Mouse (Mus musculus): Measurements from ENCODE around the gene Ppp1r3f.

DNA sequence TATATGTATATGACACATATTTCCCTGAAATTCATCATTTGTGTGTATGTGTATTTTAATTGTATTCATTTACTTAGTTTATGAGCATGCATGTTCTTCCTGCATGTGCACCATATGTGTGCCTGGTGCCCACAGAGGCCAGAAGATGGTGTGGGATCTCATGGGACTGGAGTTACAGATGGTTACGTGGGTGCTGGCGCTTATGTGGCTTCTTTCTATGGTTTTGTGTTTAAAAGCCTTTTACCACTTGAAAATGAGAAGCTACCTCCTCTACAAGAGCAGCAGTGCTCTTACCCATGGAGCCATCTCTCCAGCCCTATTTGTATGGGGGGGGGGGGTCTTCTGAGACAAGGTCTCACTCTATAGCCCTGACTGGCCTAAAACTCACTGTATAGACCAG lies 7.1 kb upstream of the Ppp1r3f start:
- TF ChIP-seq GATA1 (IDR thresholded peaks at IDR 0.05; ENCODE audit: low read length) = no peak
- no peak for TF ChIP-seq TAL1 (IDR thresholded peaks at IDR 0.05; ENCODE audit: low read length)
